Mouse (Mus musculus) liver, embryonic 13.5 days (tissue): ENCODE results near the gene Chrna7. TPM values are rescaled to one million over a fixed set of nuclear protein-coding genes. Genes with fewer than 3 reads are reported as not detected.

Source experiments
- polyA plus RNA-seq: library from polyadenylated mRNA; unstranded; fragments of >200 nt; fragmentation: Nextera tagmentation; extraction: Ambion mirVana; gene quantifications from 2 replicates; pipeline ENCODE4 v1.2.1, GENCODE M21; 2015

Gene Chrna7
- polyA plus RNA-seq, 1 experiment from 2014 or later = 0.09 TPM

Other genes starting within 250 kb of the Chrna7 start
- not detected in 2 replicates for gene Otud7a, start 232.2 kb upstream of the Chrna7 start, polyA plus RNA-seq